ENCODE assay signal across 16 mouse cellular contexts in the genomic region with DNA sequence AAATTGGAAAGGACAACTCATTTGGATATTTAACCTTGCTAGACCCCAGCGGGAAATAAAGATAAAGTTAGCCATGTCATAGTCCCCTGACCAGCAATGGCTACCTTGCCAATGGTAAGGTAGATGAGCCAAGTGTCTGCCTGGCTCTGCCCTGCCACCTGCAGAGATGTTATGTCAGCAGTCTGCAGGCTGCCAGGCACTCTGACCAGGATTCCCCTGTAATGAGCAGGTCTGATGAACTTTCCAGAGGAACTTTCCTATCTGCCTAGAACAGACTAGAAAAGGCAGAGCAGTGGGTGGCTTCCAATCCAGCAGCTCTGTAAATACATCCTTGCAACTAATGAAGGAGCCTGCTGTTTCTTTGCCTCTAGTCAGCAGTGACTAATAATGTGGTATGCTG. TPM values are rescaled to one million over a fixed set of nuclear protein-coding genes. Genes with fewer than 3 reads are reported as not detected.
A peak's percentile ranks its signal among the peaks of the same experiment; 100 is the strongest.
DNase-seq lines count a peak whose midpoint lies in the region; ATAC-seq and TF ChIP-seq lines count a peak whose summit lies in the region.
"Had no signal": no experiment of that assay in that cellular context is flagged by ENCODE, and none has a peak within 500 bp of the region (broad histone marks: within the 10 kb centered on the region; RNA-seq: fewer than 3 reads in every experiment).

No protein-coding gene starts in this region.

- no peak overlapping the region for H3K9ac ChIP-seq in liver, adult 2 months (ENCODE audit: low read depth, low read length)
- H3K9ac ChIP-seq in liver, embryonic 11.5 days (ENCODE audit: low read depth, low read length), result no peak overlapping the region
- H3K9ac ChIP-seq: embryonic facial prominence, embryonic 13.5 days; liver, embryonic 12.5 days had no signal

- 71% methylated on average over 1 of the region's 1 CpGs for WGBS in liver, adult 2 months
- WGBS in liver, embryonic 11.5 days, result 81% methylated on average over 1 of the region's 1 CpGs

- ATAC-seq in liver, embryonic 11.5 days (replicated peaks; ENCODE audit: low FRiP score), result no peak
- ATAC-seq: liver, embryonic 12.5 days; Patski had no signal

- no peaks in the 10 kb centered on the region for H3K9me3 ChIP-seq in liver, embryonic 11.5 days (ENCODE audit: control insufficient read depth, low read length)
- H3K9me3 ChIP-seq: embryonic facial prominence, embryonic 13.5 days; hindbrain, embryonic 10.5 days; liver, embryonic 12.5 days had no signal

- no peaks in the 10 kb centered on the region for H3K79me2 ChIP-seq in liver, adult 2 months (ENCODE audit: control insufficient read depth, insufficient read depth, low read length)

- peaks cover 16% of the 10 kb centered on the region; the same call in 1 of the 2 replicates for H3K36me3 ChIP-seq in liver, adult 2 months (ENCODE audit: control insufficient read depth, insufficient read depth, low read length)
- peaks cover 15% of the 10 kb centered on the region; the same call in 1 of the 2 replicates for H3K36me3 ChIP-seq in liver, embryonic 11.5 days (ENCODE audit: control insufficient read depth, insufficient read depth, low read length)

- no peaks in the 10 kb centered on the region for H3K27me3 ChIP-seq in liver, adult 2 months (ENCODE audit: control insufficient read depth, insufficient read depth, low read length)
- no peaks in the 10 kb centered on the region for H3K27me3 ChIP-seq in liver, embryonic 11.5 days (replicated peaks; ENCODE audit: control insufficient read depth, insufficient read depth, low read length)
- H3K27me3 ChIP-seq: embryonic facial prominence, embryonic 13.5 days; liver, embryonic 12.5 days; Patski had no signal

- no peak overlapping the region for H3K4me3 ChIP-seq in liver, adult 2 months (ENCODE audit: insufficient read depth, low read depth, low read length)
- no peak overlapping the region for H3K4me3 ChIP-seq in liver, embryonic 11.5 days (ENCODE audit: low read depth, low read length)
- no peak overlapping the region for H3K4me3 ChIP-seq in layer of hippocampus, adult 2 months
- H3K4me3 ChIP-seq: embryonic facial prominence, embryonic 13.5 days; hindbrain, embryonic 10.5 days; liver, embryonic 12.5 days had no signal

- H3K4me2 ChIP-seq in liver, embryonic 11.5 days, result no peak overlapping the region
- H3K4me2 ChIP-seq: embryonic facial prominence, embryonic 13.5 days; liver, embryonic 12.5 days; midbrain, embryonic 11.5 days had no signal

- H3K27ac ChIP-seq in liver, adult 2 months (replicated peaks; ENCODE audit: insufficient read depth, low read depth, low read length), result no peak overlapping the region
- H3K27ac ChIP-seq in liver, embryonic 11.5 days (ENCODE audit: low read depth, low read length), result no peak overlapping the region
- H3K27ac ChIP-seq in layer of hippocampus, adult 2 months, result no peak overlapping the region
- H3K27ac ChIP-seq: embryonic facial prominence, embryonic 13.5 days; hindbrain, embryonic 10.5 days; kidney, postnatal 0 days; liver, embryonic 12.5 days had no signal

- no peak for TF ChIP-seq POLR2A in liver, adult 2 months (IDR thresholded peaks at IDR 0.05; ENCODE audit: extremely low read depth, insufficient read depth, low read length)

- TF ChIP-seq CTCF in liver, adult 2 months (IDR thresholded peaks at IDR 0.05; ENCODE audit: low read depth, low read length), result no peak
- no peak for TF ChIP-seq CTCF in layer of hippocampus, adult 2 months (conservative IDR thresholded peaks at IDR 0.05)

- peak; percentile 24 for DNase-seq in gastrocnemius, adult 18-20 months (ENCODE audit: low spot score)
- no peak for DNase-seq in gastrocnemius, postnatal 10 days
- peak; percentile 36 for DNase-seq in liver, adult 2 months (ENCODE audit: extremely low read depth, low read depth, low spot score)
- DNase-seq in liver, embryonic 11.5 days (ENCODE audit: low spot score), result no peak
- peak; percentile 70 for DNase-seq in cerebellum, adult 9-11 months
- DNase-seq in kidney, postnatal 25 days, result peak; percentile 48 to 82
- no peak for DNase-seq in layer of hippocampus, adult 2 months (ENCODE audit: low spot score in 2 of 2)
- DNase-seq in embryo, embryonic 10 days (ENCODE audit: low spot score), result no peak
- DNase-seq: lung, postnatal 36 days; thymus, postnatal 4 days had no signal

- no peaks in the 10 kb centered on the region for H3K4me1 ChIP-seq in liver, adult 2 months (ENCODE audit: control insufficient read depth, insufficient read depth, low read length)
- H3K4me1 ChIP-seq in liver, embryonic 11.5 days (replicated peaks; ENCODE audit: control insufficient read depth, insufficient read depth, low read length), result no peaks in the 10 kb centered on the region
- H3K4me1 ChIP-seq: embryonic facial prominence, embryonic 13.5 days; hindbrain, embryonic 10.5 days; liver, embryonic 12.5 days had no signal

RNA-seq across cellular contexts. Expression of gene Iqcg, which starts 41.1 kb away (rescaled TPM):
- total RNA-seq in gastrocnemius, adult 18-20 months (2021), result 1 to 10 TPM; 3.5 to 5.4 TPM
- total RNA-seq in gastrocnemius, postnatal 10 days (2021), result 1 to 10 TPM; 2.0 TPM
- total RNA-seq in liver, adult 2 months (2014; rRNA removed), result 0.54 and 1.0 TPM in 2 replicates
- polyA plus RNA-seq in liver, adult 2 months (2012; rRNA removed), result 0.55 TPM in 2 replicates
- 4.1 and 4.2 TPM in 2 replicates for polyA plus RNA-seq in liver, embryonic 11.5 days (2014; fragmentation: Nextera tagmentation; extraction: Ambion mirVana)
- 1 to 10 TPM; 4.8 to 5.4 TPM for total RNA-seq in layer of hippocampus, adult 2 months (2021)

RNA-seq across cellular contexts. Expression of gene Rpl35a, which starts 41.3 kb away (rescaled TPM):
- total RNA-seq in gastrocnemius, adult 18-20 months (2021), result 100 to 1,000 TPM; 206 to 248 TPM
- total RNA-seq in gastrocnemius, postnatal 10 days (2021), result 100 to 1,000 TPM; 413 to 441 TPM
- total RNA-seq in liver, adult 2 months (2014; rRNA removed), result 661 and 805 TPM in 2 replicates
- 111 and 115 TPM in 2 replicates for polyA plus RNA-seq in liver, adult 2 months (2012; rRNA removed)
- polyA plus RNA-seq in liver, embryonic 11.5 days (2014; fragmentation: Nextera tagmentation; extraction: Ambion mirVana), result 1,254 and 1,406 TPM in 2 replicates
- total RNA-seq in layer of hippocampus, adult 2 months (2021), result 100 to 1,000 TPM; 323 to 325 TPM

RNA-seq across cellular contexts. Expression of gene Lmln, which starts 47.4 kb away (rescaled TPM):
- total RNA-seq in gastrocnemius, adult 18-20 months (2021), result 1 to 10 TPM; 1.6 to 2.8 TPM
- total RNA-seq in gastrocnemius, postnatal 10 days (2021), result 1 to 10 TPM; 2.2 TPM
- 1.4 and 1.8 TPM in 2 replicates for total RNA-seq in liver, adult 2 months (2014; rRNA removed)
- 0.78 and 0.81 TPM in 2 replicates for polyA plus RNA-seq in liver, adult 2 months (2012; rRNA removed)
- polyA plus RNA-seq in liver, embryonic 11.5 days (2014; fragmentation: Nextera tagmentation; extraction: Ambion mirVana), result 1.5 and 2.8 TPM in 2 replicates
- total RNA-seq in layer of hippocampus, adult 2 months (2021), result 10 to 100 TPM; 11.5 to 16.8 TPM

Comparison
In these comparisons a context has a peak if more than half of its experiments do, and no peak if none do; other contexts are left out.
1. DNase-seq: peak in gastrocnemius, adult 18-20 months (single experiment), liver, adult 2 months (single experiment), cerebellum, adult 9-11 months (single experiment) and kidney, postnatal 25 days (2 of 2); none in gastrocnemius, postnatal 10 days (single experiment), liver, embryonic 11.5 days (single experiment), layer of hippocampus, adult 2 months (0 of 2) and embryo, embryonic 10 days (single experiment).